Mouse (Mus musculus): ENCODE results near the gene Pcnx3. TPM values are rescaled to one million over a fixed set of nuclear protein-coding genes. Genes with fewer than 3 reads are reported as not detected.
A peak's percentile ranks its signal among the peaks of the same experiment; 100 is the strongest.

The Pcnx3 gene
- total and polyA plus RNA-seq, 2 experiments from 2014 or later, result 17.2 to 97.0 TPM

DNA sequence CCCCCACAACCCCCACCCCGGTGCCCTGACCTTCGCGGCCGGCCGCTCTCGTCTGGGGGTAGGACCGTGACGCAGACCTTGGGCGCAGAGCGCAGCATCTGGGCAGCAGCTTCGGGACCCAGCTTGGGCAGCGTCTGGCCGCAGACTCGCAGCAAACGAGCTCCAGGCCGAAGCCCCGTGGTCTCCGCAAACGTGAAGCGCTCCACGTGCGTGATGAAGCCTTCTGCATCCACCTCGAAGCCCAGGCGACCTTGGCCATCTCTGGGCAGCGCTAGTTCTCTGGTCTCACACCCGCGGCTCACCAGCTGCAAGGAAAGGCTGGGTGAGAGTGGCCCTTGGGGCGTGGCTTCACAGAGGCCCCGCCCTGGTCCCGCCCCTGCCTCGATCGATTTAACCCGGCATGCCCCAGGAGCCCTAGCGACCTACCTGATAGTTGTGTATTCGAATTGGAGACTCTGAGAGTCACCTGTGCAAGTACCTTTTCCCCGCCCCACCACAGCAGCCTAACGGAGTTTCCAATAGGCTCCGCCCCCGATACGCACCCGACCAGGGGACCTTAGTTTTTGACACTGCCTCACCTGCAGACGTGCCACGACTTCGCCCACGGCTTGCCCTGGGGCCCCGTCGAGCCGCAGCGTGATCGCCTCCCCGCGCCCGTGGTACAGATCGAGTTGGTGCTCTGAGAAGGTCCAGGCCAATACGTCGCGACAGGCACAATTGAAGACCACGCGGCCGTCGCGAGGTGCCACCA, 34.6 kb downstream of the Pcnx3 start:
- Histone ChIP-seq H3K27me3 (ENCODE audit: insufficient read depth, low read length) (peaks cover 9% of the 10 kb centered on the region; the same call in 1 of the 2 replicates), H3K4me3 (ENCODE audit: low read length) (peak overlapping the region; percentile 39), H3K9me3 (ENCODE audit: low read length) (no peaks in the 10 kb centered on the region), H3K4me1 (ENCODE audit: insufficient read depth, low read length) (peaks cover 15% of the 10 kb centered on the region; the same call in 1 of the 2 replicates), H3K4me2 (ENCODE audit: low read depth, low read length) (peak overlapping the region; percentile 61), H3K36me3 (ENCODE audit: insufficient read depth, low read length) (no peaks in the 10 kb centered on the region), H3K9ac (replicated peaks; ENCODE audit: low read length) (peak overlapping the region; percentile 41), H3K27ac (no peak overlapping the region)
- ATAC-seq, result peak; percentile 72
- peak; percentile 51 for DNase-seq (ENCODE audit: low spot score)
- 9% methylated on average over 62 of the region's 62 CpGs for WGBS
- no peak for TF ChIP-seq CTCF (IDR thresholded peaks at IDR 0.05; ENCODE audit: low read depth)

GRCm38 (mm10) chr19:5652570-5652969, 36.1 kb downstream of the Pcnx3 start:
- peaks cover 24% of the 10 kb centered on the region for H3K4me1 ChIP-seq (ENCODE audit: insufficient read depth, low read length)
- H3K9ac ChIP-seq (replicated peaks; ENCODE audit: low read length), result no peak overlapping the region
- no peak overlapping the region for H3K4me3 ChIP-seq (ENCODE audit: low read length)
- H3K27ac ChIP-seq, result no peak overlapping the region
- H3K4me2 ChIP-seq (ENCODE audit: low read depth, low read length), result no peak overlapping the region
- H3K9me3 ChIP-seq (ENCODE audit: low read length), result no peaks in the 10 kb centered on the region
- no peak for TF ChIP-seq CTCF (IDR thresholded peaks at IDR 0.05; ENCODE audit: low read depth)
- 85% methylated on average over 6 of the region's 6 CpGs for WGBS
- no peak for DNase-seq (ENCODE audit: low spot score)
- H3K27me3 ChIP-seq (ENCODE audit: insufficient read depth, low read length), result peaks cover 9% of the 10 kb centered on the region; the same call in 1 of the 2 replicates
- H3K36me3 ChIP-seq (ENCODE audit: insufficient read depth, low read length), result peaks cover 3% of the 10 kb centered on the region; the same call in 1 of the 2 replicates
- no peak for ATAC-seq

GRCm38 (mm10) chr19:5651502-5652274, 37.0 kb downstream of the Pcnx3 start:
- no peak for DNase-seq (ENCODE audit: low spot score)
- H3K4me1 ChIP-seq (ENCODE audit: insufficient read depth, low read length), result peaks cover 24% of the 10 kb centered on the region
- 67% methylated on average over 13 of the region's 13 CpGs for WGBS
- no peaks in the 10 kb centered on the region for H3K9me3 ChIP-seq (ENCODE audit: low read length)
- H3K36me3 ChIP-seq (ENCODE audit: insufficient read depth, low read length), result peaks cover 11% of the 10 kb centered on the region
- no peak for ATAC-seq
- H3K4me3 ChIP-seq (ENCODE audit: low read length), result no peak overlapping the region
- H3K9ac ChIP-seq (replicated peaks; ENCODE audit: low read length), result no peak overlapping the region
- H3K27me3 ChIP-seq (ENCODE audit: insufficient read depth, low read length), result peaks cover 9% of the 10 kb centered on the region; the same call in 1 of the 2 replicates
- no peak overlapping the region for H3K4me2 ChIP-seq (ENCODE audit: low read depth, low read length)
- TF ChIP-seq CTCF (IDR thresholded peaks at IDR 0.05; ENCODE audit: low read depth), result no peak
- H3K27ac ChIP-seq, result no peak overlapping the region

GRCm38 (mm10) chr19:5649298-5649741, 39.4 kb downstream of the Pcnx3 start:
- H3K4me2 ChIP-seq (ENCODE audit: low read depth, low read length), result peak overlapping the region; percentile 55
- peak overlapping the region; percentile 79; the same call in 1 of the 2 replicates for H3K27ac ChIP-seq
- no peak for TF ChIP-seq CTCF (IDR thresholded peaks at IDR 0.05; ENCODE audit: low read depth)
- no peak for DNase-seq (ENCODE audit: low spot score)
- peaks cover 35% of the 10 kb centered on the region for H3K36me3 ChIP-seq (ENCODE audit: insufficient read depth, low read length)
- peak overlapping the region; percentile 19; the same call in 1 of the 2 replicates for H3K4me3 ChIP-seq (ENCODE audit: low read length)
- H3K27me3 ChIP-seq (ENCODE audit: insufficient read depth, low read length), result no peaks in the 10 kb centered on the region
- peak overlapping the region; percentile 25 for H3K9ac ChIP-seq (replicated peaks; ENCODE audit: low read length)
- no peak for ATAC-seq
- no peaks in the 10 kb centered on the region for H3K9me3 ChIP-seq (ENCODE audit: low read length)
- H3K4me1 ChIP-seq (ENCODE audit: insufficient read depth, low read length), result peaks cover 16% of the 10 kb centered on the region; the same call in 1 of the 2 replicates
- WGBS, result 62% methylated on average over 6 of the region's 6 CpGs

DNA sequence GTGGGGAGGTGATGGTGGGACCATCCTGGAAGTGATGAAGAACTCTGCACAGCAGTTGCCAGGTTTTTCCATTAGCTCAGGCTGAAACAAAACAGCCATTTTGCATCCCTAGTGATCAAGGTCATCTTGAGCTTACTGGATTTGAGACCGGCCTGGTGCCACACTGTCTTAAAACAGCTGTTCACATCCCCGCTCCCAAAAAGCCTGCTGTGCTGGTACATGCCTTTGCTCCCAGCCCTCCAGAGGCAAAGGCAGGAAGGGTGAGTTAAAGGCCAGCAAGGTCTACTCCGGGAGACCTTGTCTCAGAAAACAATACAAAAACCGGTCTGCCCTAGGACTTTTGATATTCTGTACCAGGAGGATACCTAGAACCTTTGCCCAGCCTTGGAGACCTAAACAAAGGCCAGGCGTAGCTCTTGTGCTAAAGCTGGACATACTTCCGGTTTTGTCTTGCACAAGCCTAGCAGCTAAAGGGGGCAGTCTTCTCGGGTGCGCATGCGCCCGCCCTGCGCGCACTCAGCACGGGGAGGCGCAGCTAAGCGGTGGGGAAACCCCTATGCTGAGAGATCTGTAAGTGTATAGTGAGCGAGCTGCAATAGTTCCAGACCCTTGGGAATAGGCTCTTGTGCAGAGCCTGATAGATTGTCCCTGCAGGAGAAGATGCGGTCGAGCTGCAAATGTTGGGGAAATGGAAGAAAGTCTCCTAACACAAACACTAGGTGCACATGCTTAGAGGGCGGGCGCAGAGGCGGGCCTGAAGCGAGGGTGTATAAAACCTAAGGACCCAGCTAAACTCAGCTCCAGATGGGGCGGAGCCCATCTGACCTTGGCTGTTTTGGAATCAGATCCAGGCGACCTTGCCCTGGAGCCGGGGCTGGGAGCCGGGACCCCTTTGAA, 40.1 kb downstream of the Pcnx3 start:
- peak overlapping the region; percentile 79 for H3K27ac ChIP-seq
- H3K27me3 ChIP-seq (ENCODE audit: insufficient read depth, low read length), result no peaks in the 10 kb centered on the region
- DNase-seq (ENCODE audit: low spot score) (peak; percentile 84), ATAC-seq (peak; percentile 87)
- WGBS, result 9% methylated on average over 26 of the region's 26 CpGs
- peak overlapping the region; percentile 55 for H3K4me2 ChIP-seq (ENCODE audit: low read depth, low read length)
- no peaks in the 10 kb centered on the region for H3K9me3 ChIP-seq (ENCODE audit: low read length)
- peak overlapping the region; percentile 19 for H3K4me3 ChIP-seq (ENCODE audit: low read length)
- H3K9ac ChIP-seq (replicated peaks; ENCODE audit: low read length), result peak overlapping the region; percentile 25
- H3K4me1 ChIP-seq (ENCODE audit: insufficient read depth, low read length), result peaks cover 11% of the 10 kb centered on the region; the same call in 1 of the 2 replicates
- TF ChIP-seq CTCF (IDR thresholded peaks at IDR 0.05; ENCODE audit: low read depth), result peak; percentile 53
- peaks cover 42% of the 10 kb centered on the region for H3K36me3 ChIP-seq (ENCODE audit: insufficient read depth, low read length)

GRCm38 (mm10) chr19:5647791-5648190, 40.9 kb downstream of the Pcnx3 start:
- no peak for DNase-seq (ENCODE audit: low spot score)
- no peak for ATAC-seq
- Histone ChIP-seq H3K27ac (peak overlapping the region; percentile 79), H3K9me3 (ENCODE audit: low read length) (no peaks in the 10 kb centered on the region), H3K4me2 (ENCODE audit: low read depth, low read length) (no peak overlapping the region), H3K36me3 (ENCODE audit: insufficient read depth, low read length) (peaks cover 47% of the 10 kb centered on the region), H3K4me1 (ENCODE audit: insufficient read depth, low read length) (peaks cover 11% of the 10 kb centered on the region; the same call in 1 of the 2 replicates), H3K9ac (replicated peaks; ENCODE audit: low read length) (peak overlapping the region; percentile 25; the same call in 1 of the 2 replicates), H3K4me3 (ENCODE audit: low read length) (no peak overlapping the region), H3K27me3 (ENCODE audit: insufficient read depth, low read length) (no peaks in the 10 kb centered on the region)
- no peak for TF ChIP-seq CTCF (IDR thresholded peaks at IDR 0.05; ENCODE audit: low read depth)
- WGBS, result 96% methylated on average over 6 of the region's 6 CpGs
